In the genomic region with DNA sequence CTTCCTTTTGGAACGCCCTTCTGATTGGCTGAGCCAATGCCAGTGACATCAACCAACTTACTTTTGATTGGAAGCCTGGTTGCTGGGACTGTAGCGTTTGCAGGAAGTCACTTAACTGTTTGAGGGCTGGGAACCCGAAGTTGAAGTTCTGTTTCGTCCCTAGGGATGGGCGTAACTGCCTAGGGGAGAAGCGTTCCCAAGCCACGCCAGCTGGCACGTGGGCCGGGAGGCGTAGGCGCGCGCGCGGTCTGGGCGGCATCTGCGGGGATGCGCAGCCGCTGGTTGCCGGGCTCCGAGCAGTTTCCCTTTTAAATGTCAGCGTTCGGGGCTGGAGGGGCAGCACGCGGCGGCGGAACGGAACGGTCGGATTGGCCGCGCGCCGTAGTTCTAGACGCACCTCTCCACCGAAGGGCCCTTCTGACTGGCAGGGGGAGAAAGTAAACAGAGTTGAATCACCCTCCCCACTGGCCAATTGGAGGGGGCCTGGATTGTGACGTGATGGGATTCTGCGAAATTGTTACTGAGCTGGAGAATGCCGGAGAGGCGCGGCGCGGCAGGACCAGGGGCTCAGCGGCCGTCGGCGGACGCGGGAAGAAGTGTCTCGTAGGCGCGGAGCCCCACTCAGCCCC, we compare ENCODE assay signal across 8 mouse cellular contexts. TPM values are rescaled to one million over a fixed set of nuclear protein-coding genes. Genes with fewer than 3 reads are reported as not detected.
A peak's percentile ranks its signal among the peaks of the same experiment; 100 is the strongest.
DNase-seq lines count a peak whose midpoint lies in the region; ATAC-seq and TF ChIP-seq lines count a peak whose summit lies in the region.

A gene (plus strand): TSS at position 538 of the 629 bp plus-strand sequence.

- no peaks in the 10 kb centered on the region for H3K36me3 ChIP-seq in erythroblast, embryonic 14.5 days (ENCODE audit: control insufficient read depth)
- no peaks in the 10 kb centered on the region for H3K36me3 ChIP-seq in heart, embryonic 10.5 days
- no peaks in the 10 kb centered on the region for H3K36me3 ChIP-seq in kidney, embryonic 14.5 days (ENCODE audit: control insufficient read depth, insufficient read depth, low read length)
- H3K36me3 ChIP-seq in limb, embryonic 15.5 days, result no peaks in the 10 kb centered on the region
- no peaks in the 10 kb centered on the region for H3K36me3 ChIP-seq in midbrain, postnatal 0 days (ENCODE audit: insufficient read depth, low read length)

- no peak for TF ChIP-seq CTCF in midbrain, postnatal 0 days (IDR thresholded peaks at IDR 0.05)

- H3K4me2 ChIP-seq in kidney, embryonic 14.5 days (replicated peaks; ENCODE audit: low read depth, low read length), result peak within 1 kb of the TSS; percentile 97
- peak within 1 kb of the TSS; percentile 98 for H3K4me2 ChIP-seq in limb, embryonic 15.5 days
- H3K4me2 ChIP-seq in midbrain, postnatal 0 days (ENCODE audit: low read depth, low read length, poor library complexity, severe bottlenecking), result peak within 1 kb of the TSS; percentile 94

- H3K9ac ChIP-seq in kidney, embryonic 14.5 days (ENCODE audit: low read depth, low read length), result peak within 1 kb of the TSS; percentile 69
- peak within 1 kb of the TSS; percentile 57 for H3K9ac ChIP-seq in limb, embryonic 15.5 days
- H3K9ac ChIP-seq in midbrain, postnatal 0 days (replicated peaks; ENCODE audit: low read length, poor library complexity, severe bottlenecking), result peak within 1 kb of the TSS; percentile 64

- H3K4me3 ChIP-seq in erythroblast, embryonic 14.5 days (replicated peaks), result peak within 1 kb of the TSS; percentile 80
- H3K4me3 ChIP-seq in heart, embryonic 10.5 days, result peak within 1 kb of the TSS; percentile 76
- H3K4me3 ChIP-seq in kidney, embryonic 14.5 days (ENCODE audit: low read length), result peak within 1 kb of the TSS; percentile 52
- H3K4me3 ChIP-seq in limb, embryonic 15.5 days, result peak within 1 kb of the TSS; percentile 67
- peak within 1 kb of the TSS; percentile 66 for H3K4me3 ChIP-seq in midbrain, postnatal 0 days (ENCODE audit: low read depth, low read length)

- DNase-seq in A20 (ENCODE audit: low read depth, low spot score), result peak; percentile 96
- peak; percentile 91 for DNase-seq in brain, embryonic 18.5 days (ENCODE audit: low read depth, low spot score)
- DNase-seq in heart, embryonic 10.5 days (ENCODE audit: low spot score), result peak; percentile 95
- DNase-seq in midbrain, postnatal 0 days (ENCODE audit: low spot score), result peak; percentile 96
- DNase-seq in spleen, postnatal 14 days (ENCODE audit: low spot score in 2 of 2), result peak; percentile 71 to 77

- no peaks in the 10 kb centered on the region for H3K9me3 ChIP-seq in erythroblast, embryonic 14.5 days (ENCODE audit: control insufficient read depth, low read length)
- H3K9me3 ChIP-seq in heart, embryonic 10.5 days, result no peaks in the 10 kb centered on the region
- H3K9me3 ChIP-seq in kidney, embryonic 14.5 days (ENCODE audit: control insufficient read depth, low read length), result no peaks in the 10 kb centered on the region
- H3K9me3 ChIP-seq in limb, embryonic 15.5 days, result no peaks in the 10 kb centered on the region
- no peaks in the 10 kb centered on the region for H3K9me3 ChIP-seq in midbrain, postnatal 0 days (ENCODE audit: low read length)

- peaks cover 52% of the 10 kb centered on the region for H3K4me1 ChIP-seq in erythroblast, embryonic 14.5 days (ENCODE audit: control insufficient read depth)
- H3K4me1 ChIP-seq in heart, embryonic 10.5 days, result peaks cover 32% of the 10 kb centered on the region
- H3K4me1 ChIP-seq in kidney, embryonic 14.5 days (ENCODE audit: control insufficient read depth, insufficient read depth, low read length), result peaks cover 18% of the 10 kb centered on the region; the same call in 1 of the 2 replicates
- H3K4me1 ChIP-seq in limb, embryonic 15.5 days, result peaks cover 38% of the 10 kb centered on the region
- H3K4me1 ChIP-seq in midbrain, postnatal 0 days (ENCODE audit: insufficient read depth, low read length), result no peaks in the 10 kb centered on the region; the same call in 1 of the 2 replicates

- peak; percentile 93 for ATAC-seq in kidney, embryonic 14.5 days (ENCODE audit: low FRiP score, low TSS enrichment)
- ATAC-seq in limb, embryonic 15.5 days (ENCODE audit: insufficient number of reproducible peaks, low FRiP score, low TSS enrichment, low read depth), result peak; percentile 92
- peak; percentile 95 for ATAC-seq in midbrain, postnatal 0 days (ENCODE audit: low FRiP score)

- H3K27ac ChIP-seq in heart, embryonic 10.5 days, result peak within 1 kb of the TSS; percentile 89
- peak within 1 kb of the TSS; percentile 68; the same call in 1 of the 2 replicates for H3K27ac ChIP-seq in kidney, embryonic 14.5 days (ENCODE audit: low read depth, low read length)
- H3K27ac ChIP-seq in limb, embryonic 15.5 days, result peak within 1 kb of the TSS; percentile 87
- H3K27ac ChIP-seq in midbrain, postnatal 0 days (ENCODE audit: low read depth, low read length), result peak within 1 kb of the TSS; percentile 72

- WGBS in heart, embryonic 10.5 days, result under 1% methylated on average over 52 of the region's 52 CpGs
- WGBS in kidney, embryonic 14.5 days, result under 1% methylated on average over 52 of the region's 52 CpGs
- WGBS in limb, embryonic 15.5 days, result under 1% methylated on average over 52 of the region's 52 CpGs
- WGBS in midbrain, postnatal 0 days, result 1% methylated on average over 52 of the region's 52 CpGs

- H3K27me3 ChIP-seq in erythroblast, embryonic 14.5 days (ENCODE audit: control insufficient read depth), result peaks cover 33% of the 10 kb centered on the region
- H3K27me3 ChIP-seq in heart, embryonic 10.5 days (ENCODE audit: insufficient read depth, poor library complexity, severe bottlenecking), result peaks cover 39% of the 10 kb centered on the region
- H3K27me3 ChIP-seq in kidney, embryonic 14.5 days (ENCODE audit: control insufficient read depth, insufficient read depth, low read length), result peaks cover under 1% of the 10 kb centered on the region
- peaks cover 23% of the 10 kb centered on the region for H3K27me3 ChIP-seq in limb, embryonic 15.5 days
- peaks cover 20% of the 10 kb centered on the region for H3K27me3 ChIP-seq in midbrain, postnatal 0 days (ENCODE audit: insufficient read depth, low read length)

RNA-seq across cellular contexts. Expression of the gene that starts here (rescaled TPM):
- polyA plus RNA-seq in erythroblast, embryonic 14.5 days (2012), result 0.06 and 0.20 TPM in 2 replicates
- polyA plus RNA-seq in heart, embryonic 10.5 days (2016; fragmentation: Nextera tagmentation; extraction: Ambion mirVana), result 1.4 and 1.6 TPM in 2 replicates
- 2.7 and 4.2 TPM in 2 replicates for polyA plus RNA-seq in kidney, embryonic 14.5 days (2014; fragmentation: Nextera tagmentation; extraction: Ambion mirVana)
- polyA plus RNA-seq in limb, embryonic 15.5 days (2015; fragmentation: Nextera tagmentation; extraction: Ambion mirVana), result 3.9 and 4.6 TPM in 2 replicates
- total RNA-seq in midbrain, postnatal 0 days (2014; rRNA removed), result 13.8 and 14.7 TPM in 2 replicates
- polyA plus RNA-seq in midbrain, postnatal 0 days (2015; fragmentation: Nextera tagmentation; extraction: Ambion mirVana), result 6.3 and 7.4 TPM in 2 replicates

Comparison
In these comparisons a context has a peak if more than half of its experiments do, and no peak if none do; other contexts are left out.
1. Peak in every context shown above with its lines: DNase-seq, ATAC-seq, H3K4me3 ChIP-seq and H3K27ac ChIP-seq.